Mouse (Mus musculus) c-Kit-positive CD71-positive TER-119-negative erythroid progenitor cells, embryonic 14.5 days (primary cell): Measurements from ENCODE around the gene Gm20854.
"Not testable (repeated sequence)": the region's sequence is repeated elsewhere in the genome, so short reads cannot be mapped to it uniquely, and the experiment has no call there.

ENCODE experiments used
- DNase-seq: peaks from one replicate; pipeline ENCODE4 v3.0.0-alpha.2; 2013; ENCODE audit warnings: low read depth

Gm20854 gene

DNA sequence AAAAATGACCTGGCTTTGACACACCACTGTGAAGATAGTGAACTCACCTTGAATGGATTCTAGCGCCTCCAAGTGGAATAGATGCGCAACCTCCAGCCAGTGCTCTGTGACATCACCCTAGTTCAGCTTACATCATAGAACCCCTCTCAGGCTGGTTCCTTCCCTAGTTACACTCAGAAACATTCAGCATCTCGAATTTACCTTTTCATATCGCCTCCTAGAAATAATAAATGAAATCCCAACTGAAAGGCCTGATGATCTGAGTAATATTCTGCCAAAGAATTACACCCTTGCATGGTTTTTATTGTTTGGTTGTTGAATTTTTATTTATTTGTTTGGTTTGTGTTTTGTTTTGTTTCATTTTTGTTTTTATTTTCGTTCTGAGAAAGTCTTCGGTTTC lies at the start of gene Gm20854:
Gene Gm20854 (minus strand): TSS at position 101 of the 400 bp plus-strand sequence.
- DNase-seq: not testable (repeated sequence)
